Mouse (Mus musculus) spleen, postnatal 14 days (tissue): ENCODE measurements at regions not wholly inside any gene's neighbourhood (a gene's known extent, or its start where the extent isn't known, plus 50 kb on each side); places are given as distances from the start of the nearest gene placed in this dataset.
"Not testable (repeated sequence)": the region's sequence is repeated elsewhere in the genome, so short reads cannot be mapped to it uniquely, and the experiment has no call there.

ENCODE experiments used
- DNase-seq, 2 experiments: peaks; one replicate each; pipeline ENCODE4 v3.0.0; 2021 to 2022; ENCODE audit warnings: low spot score in 2 of 2

DNA sequence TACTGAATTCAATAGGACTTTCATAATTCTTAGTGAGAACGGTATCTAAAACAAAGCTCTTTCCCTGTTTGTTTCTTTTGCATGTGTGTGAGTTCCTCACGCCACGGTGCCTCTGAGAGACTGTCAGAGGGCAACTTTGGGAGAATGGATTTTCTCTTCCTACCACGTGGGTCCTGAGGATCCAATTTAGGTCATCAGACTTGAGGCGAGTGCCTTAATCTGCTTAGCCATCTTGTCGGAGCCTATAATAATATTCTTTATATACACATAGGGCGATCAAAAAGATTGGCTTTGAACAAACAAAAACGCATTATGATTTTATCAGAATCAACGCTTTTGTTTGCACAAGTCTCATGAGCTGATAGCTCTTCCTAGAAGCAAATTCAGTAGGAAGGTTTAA lies 119.6 kb downstream of the Enc1 start:
- no peak for DNase-seq

DNA sequence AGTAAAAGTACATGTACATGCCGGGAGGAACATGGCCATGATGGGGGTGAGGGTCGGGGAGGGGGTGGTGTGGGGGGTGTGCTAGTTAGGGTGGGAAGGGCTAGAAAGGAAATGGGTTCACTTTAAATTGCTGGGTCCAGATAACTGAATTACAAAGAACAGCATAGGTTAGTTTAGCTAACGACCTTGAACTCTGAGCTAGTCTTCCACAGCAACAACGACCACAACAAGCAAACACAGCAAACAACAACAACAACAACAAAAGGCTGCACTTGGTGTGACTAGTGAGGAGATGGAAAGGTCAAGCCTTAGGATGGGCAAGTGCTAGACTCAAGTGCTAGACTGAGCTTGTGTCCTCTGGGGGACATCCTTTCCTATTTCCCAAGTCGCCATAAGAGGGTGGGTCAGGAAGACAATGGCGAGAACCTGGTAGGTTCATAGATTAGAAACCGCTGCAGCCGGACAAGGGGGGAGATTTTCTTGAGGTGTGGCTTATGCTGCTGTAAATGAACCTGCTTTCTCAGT lies 117.9 kb downstream of the Enc1 start:
- no peak for DNase-seq

DNA sequence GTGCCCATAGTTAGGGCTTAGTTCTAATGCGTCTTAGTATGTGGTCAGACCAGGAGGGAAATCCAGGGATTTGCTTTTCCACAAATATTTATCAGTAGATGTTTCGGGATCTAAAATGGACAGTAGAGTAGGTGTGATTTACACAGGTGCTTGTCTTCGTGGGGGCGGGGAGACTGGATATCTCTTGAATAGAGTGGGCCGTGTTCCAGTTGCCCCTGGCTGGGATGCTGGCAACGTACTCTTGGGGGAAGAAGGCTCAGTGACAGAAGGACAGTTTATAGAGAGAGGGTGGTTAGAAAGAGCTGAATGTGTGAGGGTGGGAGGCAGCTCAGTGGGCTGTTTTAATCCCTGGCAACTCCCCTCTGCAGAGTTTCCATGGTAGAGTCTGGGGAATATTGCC lies 117.4 kb downstream of the Enc1 start:
- DNase-seq: no peak

DNA sequence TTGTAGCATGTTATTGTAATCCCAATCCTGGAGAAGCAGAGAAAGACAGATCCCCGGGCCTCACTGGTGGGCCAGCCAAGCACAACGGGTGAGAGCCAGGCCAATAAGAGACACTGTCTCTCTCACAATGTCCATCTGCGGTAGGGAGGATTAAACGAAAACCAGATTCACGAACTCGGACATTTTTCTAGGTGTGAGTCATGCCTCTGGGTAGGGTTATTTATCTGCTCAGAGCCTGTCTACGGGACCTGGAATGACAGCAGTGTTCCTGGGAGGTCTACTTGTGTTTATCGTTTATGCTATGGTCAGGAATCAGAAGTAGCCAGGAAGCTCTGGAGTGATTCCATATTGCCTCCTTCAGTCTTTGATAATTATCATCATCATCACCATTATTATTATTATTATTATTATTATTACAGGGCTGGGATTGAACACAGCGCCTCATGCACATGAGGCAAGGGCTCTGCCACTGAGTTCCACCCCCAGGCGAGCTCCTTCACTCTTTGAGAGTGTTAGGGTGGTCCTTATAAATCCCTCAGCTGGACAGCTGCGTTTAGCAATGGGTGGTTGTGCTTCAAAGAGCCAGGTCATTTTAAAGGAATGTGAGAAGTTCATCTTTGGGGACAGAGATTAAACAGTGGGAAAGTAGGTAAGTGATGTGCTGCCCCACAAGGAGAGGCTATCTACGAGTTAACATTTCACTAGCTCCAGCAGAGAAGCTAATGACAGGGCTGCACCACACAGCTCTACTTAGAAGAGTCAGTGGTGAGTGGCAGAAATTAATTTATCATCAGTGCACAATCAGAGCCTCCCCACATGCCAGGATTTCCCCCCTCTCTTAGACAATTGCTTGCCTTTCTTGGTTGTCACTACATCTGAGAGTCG lies 116.3 kb downstream of the Enc1 start:
- no peak for DNase-seq

DNA sequence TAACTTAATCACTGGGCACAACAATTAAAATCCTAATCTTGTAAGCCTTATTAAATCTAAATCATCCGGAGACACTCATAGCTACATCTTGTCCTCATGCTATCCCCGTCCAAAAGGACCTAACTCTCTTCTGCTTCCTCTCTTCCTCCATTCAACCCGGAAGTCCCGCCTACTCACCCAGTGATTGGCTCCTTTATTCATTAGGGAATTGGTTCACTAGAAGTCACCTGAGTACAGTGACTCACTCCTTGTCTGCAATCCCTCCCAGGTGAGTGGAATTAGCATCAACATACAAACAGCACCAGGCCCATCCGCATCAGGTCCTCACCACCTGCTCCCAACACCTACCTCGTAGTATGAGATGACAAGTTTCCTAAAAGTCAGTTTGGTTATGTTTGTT lies 114.5 kb downstream of the Enc1 start:
- DNase-seq: not testable (repeated sequence)

DNA sequence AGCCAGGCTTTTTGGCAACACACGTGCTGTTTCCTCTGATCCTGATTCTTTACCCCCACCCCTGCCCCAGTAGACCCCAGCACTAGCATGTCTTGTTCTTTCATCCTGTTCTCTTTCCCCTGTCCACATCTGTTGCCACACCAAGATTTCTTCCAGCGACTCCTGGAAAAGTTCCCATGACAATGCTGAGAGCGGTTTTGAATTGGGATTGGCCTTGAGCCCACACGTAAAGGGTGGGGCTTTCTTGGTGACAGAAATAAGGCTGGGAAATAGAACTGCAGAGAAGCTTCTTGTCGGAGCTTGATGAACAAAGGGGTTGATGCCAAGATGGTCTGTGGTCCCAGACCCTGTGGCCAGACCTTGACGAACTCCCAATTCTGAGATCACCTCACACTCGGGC lies 106.8 kb downstream of the Enc1 start:
- no peak for DNase-seq

DNA sequence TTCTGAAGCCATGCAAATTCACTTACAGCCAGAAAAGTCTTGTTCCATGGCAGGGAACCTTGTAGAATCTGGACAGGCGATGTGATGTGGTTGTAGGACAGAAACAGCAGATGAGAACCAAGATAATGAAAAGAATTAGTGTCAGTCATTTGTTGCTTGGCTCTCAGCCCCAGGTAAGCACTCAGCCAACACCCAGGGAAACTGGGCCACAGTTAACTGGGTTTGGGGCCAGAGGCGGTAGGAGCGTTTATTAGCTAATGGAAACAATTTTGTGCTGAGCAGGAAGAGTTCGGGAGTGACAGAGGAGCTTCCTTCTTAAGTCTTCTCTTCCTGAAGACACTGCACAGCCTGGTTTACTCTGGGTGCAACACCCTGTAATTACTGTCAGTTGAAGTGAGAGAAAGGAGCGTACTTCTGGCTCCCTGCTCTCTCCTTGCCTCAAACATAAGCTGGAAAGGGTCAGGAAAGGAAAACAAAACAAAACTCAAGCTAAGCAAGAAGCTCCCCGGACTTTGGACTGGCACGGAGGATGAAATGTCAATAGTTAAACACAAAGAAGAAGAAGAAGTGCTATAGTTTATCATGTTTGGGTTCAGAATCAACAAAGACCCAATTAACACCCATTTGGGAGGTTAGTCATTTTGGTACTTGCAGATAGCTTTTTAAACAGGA lies 100.4 kb downstream of the Enc1 start:
- no peak for DNase-seq

DNA sequence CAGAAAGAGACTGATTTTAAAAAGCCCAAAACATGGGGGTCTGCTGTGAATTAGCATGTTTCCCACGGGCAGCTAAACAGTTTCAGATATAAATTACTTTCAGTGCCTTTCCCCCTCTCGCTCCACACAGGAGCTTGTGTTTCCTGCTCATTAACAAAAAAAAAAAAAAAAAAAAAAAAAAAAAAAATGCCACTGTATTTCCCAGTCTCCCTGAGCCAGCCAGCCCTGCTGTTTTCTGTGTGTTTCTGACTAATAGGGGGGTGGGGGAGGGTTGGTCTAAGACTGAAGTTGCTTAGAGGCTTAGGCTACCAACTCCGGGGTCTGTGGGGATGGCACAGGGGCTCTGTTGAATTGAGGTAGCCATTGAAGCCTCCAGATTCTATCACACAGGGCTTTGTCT lies 97.0 kb downstream of the Enc1 start:
- no peak for DNase-seq

DNA sequence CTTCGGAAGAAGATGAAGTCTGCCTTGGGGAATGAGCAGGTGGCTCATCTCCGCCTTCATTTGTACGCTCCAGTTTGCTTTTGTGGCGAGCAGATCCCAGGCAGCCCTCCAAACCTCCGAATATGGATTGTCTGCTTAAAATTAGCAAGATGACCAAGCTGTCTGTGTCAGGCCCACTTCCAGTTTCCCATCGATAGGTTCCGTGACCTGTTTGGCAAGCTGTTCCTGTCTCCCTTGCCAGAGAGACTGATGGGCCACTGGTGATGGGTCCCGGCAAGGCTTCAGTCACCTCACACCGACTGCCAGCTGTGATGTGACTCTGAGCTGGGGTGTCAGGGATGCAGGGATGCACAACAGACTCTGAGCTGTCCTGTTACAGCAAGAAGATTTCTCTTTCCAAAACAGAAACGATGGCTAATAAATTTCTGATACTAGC lies 96.4 kb downstream of the Enc1 start:
- no peak for DNase-seq

DNA sequence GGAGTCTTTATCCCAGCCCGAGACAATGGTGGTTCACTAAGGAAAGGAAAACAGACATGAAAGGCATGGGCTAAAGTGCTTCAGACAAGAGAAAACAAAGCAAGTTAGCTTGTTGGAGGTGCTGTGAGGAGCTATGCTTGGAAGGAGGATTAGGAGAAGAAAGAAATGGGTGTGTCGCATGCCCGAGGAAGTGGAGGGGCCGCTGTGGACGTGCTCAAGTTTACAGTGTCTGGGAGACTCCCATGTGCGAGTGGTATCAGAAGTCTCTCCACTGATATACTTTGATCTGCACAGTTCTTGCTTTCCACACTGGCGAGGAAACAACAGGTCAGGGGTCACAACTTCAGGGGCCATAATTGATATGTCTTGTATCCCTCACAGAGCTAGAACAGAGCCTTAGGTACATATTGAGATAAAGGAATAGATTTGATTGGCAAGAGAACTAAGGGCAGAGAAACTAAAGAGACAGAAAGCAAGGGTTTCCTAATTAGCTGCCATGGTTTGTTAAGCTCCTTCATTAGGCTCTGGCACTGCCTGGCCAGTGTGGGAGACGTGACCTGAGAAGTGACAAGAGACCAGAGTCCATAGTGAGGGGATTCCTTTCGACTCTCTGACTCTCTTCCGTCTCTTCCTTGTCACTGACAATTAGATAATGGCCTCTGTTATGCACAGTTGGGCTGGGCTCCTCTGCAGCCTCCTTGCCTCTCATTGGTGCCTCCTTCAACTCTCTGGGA lies 93.1 kb downstream of the Enc1 start:
- no peak for DNase-seq

DNA sequence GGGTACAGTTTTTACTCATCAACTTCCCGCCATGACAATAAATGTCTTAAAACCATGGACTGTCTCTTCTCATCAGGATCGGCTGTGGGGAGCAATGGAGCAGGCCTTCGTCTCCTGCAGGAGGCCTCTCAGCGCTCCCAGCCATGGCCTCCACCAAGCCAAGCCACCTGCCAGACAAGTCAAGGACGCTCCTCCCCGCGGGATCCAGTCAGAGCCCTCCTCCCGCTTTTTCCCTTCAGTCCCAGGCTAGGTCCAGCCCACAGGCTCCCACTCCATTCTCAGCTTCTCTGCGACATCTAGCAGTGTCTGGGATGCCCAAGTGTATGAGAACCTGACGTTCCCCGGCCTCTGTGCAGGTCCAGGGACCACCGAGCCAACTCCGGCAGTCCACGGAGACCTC lies 90.2 kb downstream of the Enc1 start:
- DNase-seq: no peak

DNA sequence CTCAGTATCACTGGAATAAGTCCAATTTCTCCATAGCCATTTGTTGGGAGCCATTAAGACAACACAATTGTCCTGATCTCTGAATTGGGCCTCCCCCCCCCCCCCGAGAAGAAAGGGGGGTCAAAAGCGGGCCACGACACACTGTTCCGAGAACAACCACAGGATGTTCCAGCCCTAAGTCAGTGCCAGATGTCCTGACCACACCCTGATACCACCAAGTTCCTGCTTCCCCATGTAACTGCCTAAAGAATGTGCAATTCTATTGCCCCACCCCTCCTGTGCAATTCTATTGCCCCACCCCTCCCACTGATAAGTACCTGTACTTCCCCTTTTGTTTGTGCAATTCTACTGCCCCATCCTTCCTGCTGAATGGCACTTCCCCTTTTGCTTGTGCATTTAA lies 80.4 kb downstream of the Enc1 start:
- not testable (repeated sequence) for DNase-seq

DNA sequence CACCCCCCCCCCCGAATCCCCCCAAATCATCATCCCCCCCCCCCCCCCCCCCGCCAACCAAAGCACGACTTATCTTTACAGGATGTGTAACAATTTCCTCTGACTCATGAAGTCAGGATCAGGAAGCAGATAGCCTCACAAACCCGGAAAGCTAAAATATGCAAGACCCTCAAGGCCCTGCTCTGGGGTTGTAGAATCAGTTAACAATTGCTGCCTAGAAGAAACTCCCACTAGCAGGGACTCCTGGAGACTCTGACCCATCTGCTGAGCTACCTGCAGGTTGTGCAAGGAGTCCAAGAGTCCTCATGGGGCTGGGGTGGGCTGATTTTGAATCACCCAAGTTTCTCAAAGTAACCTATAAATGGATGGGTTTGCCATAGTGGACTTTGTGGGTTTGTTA lies 79.9 kb downstream of the Enc1 start:
- no peak for DNase-seq

DNA sequence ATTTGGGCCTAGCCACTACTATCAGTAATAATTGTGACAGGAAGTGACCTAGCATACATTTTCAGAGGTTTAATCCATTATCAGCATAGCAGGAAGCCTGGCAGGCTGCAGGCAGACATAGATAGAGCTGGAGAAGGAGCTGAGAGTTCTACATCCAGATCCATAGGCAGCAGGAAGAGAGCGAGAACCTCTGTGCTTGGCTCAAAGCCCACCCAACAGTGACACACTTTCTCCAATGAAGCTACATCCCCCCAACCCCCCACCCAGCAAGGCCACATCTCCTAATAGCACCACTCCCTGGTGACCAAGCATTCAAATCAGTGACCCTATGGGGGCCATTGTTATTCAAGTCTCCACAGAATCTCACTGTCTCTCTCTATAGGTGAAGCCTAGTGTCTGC lies 79.4 kb downstream of the Enc1 start:
- no peak for DNase-seq

DNA sequence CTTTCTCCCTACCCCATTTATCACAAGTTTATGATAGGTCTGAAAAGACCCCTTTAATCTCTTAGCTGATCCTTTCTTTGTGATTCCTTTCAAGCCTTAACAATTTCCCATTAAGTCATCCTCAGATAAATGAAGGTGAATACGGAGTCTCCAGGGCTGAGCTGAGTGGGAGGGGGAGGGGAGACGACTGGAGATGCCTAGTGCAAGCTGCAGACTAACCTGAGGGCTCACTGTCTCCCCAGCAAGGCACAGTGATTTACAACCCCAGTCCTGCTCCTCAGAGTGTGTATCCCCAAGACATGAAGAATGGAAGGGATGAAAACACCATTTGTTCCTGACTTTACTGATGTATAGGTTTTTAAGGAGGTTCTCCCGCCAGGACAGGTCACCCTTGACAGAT lies 76.7 kb downstream of the Enc1 start:
- DNase-seq: no peak

DNA sequence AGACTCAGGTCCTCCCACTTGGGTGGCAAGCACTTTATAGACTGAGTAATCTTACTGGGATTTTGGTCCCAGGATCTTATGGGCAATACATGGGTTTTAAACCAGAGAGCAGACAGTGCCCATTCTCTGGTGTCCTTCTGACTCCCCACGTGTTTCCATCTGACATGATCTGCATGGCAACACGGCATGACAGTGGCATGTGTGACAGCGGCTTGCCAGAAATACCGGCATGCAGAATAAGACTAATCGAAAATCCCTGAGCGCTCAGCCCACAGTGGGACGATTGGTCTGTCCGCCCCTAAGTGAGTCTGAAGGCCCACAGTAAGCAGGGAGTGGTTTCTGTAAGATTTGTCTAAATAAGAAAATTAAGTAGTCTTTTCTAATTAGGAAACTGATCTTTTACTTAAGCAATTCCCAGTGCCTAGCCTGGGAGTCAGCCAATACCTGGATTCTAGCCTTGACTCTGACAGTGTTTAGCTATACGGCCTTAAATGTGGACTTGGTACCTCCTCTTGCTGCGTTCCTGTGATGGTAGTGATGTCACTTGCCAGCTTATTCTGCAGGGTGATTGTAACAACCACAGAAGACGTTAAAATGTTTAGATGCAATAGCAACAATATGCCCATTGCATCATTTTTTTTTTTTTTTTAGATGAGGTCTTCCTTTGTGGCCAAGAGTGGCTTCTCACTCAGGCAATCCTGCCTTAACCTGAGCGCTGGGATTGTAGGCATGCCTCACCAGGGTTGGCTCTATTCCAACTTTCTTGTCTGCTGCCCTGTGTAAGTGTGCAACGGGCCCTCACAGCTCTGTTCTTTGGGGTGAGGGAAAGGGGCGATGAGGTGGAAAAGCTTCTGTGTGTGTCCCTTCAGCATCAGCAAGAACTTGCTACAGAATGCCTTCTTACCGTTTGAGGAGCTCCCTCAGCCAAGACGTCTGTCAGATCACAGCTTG lies 71.8 kb downstream of the Enc1 start:
- DNase-seq: no peak

DNA sequence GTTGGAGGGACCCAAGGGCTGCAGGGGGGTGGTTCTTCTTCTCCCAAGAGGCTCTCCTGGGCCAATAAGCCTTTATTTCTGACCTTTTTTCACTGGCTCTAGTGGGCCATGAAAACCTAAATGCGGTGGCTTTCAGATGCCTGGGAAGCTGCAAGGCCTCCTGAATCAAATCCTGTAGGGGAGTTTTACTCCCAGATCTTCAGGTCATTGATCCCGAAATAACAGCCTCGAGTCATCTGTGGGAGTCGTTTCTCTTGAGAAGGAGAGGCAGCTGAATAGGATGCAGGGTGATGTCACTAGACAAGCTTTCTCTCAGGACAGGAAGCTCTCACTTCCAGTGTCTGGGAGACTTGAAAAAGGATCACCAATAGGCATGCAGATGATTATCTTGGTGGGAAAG lies 70.4 kb downstream of the Enc1 start:
- DNase-seq: no peak

DNA sequence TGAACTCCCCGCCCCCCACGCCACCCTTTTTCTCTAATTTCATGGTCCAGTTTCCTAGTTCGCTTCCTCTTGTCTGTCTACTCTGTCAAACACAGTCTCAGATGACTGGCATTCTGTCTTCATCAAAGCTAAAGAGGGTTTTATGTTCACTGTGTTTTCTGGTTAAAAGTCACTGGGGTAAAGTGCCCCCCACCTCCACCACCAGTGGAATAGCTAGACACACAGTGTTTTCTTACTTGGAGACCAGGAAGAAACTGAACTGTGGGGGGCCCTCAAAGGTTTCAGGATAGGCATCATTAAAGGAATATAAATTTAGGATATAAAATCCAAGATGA lies 69.9 kb downstream of the Enc1 start:
- DNase-seq: no peak

DNA sequence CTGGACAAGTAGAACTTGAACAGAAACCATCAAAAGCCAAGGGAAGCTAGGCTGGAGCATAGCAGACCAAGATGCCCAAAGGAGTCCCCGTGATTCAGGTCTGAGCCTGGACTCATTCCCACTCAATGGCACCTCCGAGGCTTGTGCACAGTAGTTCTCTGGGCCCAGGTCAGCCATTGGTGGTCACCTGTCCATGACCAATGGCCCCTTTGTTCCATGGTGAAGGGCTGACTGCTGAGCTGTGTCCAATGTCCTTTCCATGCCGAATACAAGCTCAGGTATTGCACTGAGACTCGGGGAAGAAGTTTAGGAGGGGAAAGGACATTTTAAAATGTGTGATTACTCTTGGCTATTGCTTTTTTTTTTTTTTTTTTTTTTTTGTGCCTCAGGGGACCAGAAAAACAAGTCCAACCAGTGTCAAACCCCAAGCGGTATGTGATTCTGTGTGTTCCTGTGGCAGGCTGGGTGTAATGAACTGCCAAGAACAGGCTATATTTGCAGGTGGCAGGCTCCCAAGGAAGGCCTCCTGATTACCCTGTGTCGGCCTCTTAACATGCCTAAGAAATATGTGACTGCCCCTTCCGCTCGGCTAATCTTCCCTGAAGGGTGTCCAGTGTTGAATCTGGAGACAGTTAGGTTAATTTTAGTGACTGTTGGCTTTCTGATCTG lies 69.4 kb downstream of the Enc1 start:
- no peak for DNase-seq

DNA sequence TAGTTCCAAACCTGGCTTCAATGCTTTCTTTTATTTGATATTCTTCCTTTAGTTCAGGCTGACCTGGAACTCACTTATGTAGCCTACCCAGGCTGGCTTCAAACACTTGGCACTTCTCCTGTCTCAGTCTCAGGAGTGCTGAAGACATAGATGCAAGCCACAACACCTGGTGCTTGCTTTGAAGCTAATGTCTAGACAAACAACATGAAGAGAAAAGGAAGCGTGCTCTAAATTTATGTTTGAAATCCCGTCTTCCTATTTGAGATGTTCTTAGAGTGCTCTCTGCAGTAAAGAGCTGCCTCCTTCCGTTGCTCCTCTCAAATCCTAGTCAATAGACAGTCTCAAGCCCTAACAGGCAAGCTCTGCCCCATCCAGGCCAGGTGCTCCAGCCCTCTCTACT lies 68.5 kb downstream of the Enc1 start:
- no peak for DNase-seq

DNA sequence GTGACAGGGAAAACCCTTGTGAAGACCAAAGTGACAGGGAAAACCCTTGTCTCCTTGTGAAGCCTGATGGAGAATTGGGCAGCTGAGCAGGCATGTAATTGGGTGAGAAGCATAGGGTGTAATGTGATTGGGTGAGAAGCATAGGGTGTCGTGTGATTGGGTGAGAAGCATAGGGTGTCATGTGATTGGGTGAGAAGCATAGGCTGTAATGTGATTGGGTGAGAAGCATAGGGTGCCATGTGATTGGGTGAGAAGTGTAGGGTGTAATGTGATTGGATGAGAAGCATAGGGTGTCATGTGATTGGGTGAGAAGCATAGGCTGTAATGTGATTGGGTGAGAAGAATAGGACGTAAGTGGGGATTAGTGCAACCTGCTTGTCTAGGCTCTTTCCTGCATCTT lies 67.5 kb downstream of the Enc1 start:
- no peak for DNase-seq
